Mouse (Mus musculus) CH12.LX (cell line): Measurements from ENCODE around the gene Camta1. TPM values are rescaled to one million over a fixed set of nuclear protein-coding genes. Genes with fewer than 3 reads are reported as not detected.

Source experiments
- DNase-seq: peaks from one replicate; pipeline ENCODE4 v3.0.0-alpha.2; 2013; ENCODE audit errors: extremely low read depth
- H3K27ac ChIP-seq: 2 replicates; pipeline ENCODE4 v1.5.1; 2012; ENCODE audit warnings: low read depth, mild to moderate bottlenecking, control low read depth, moderate library complexity; ENCODE audit not compliant: insufficient read depth
- H3K27me3 ChIP-seq: replicated peaks from 2 replicates; pipeline ENCODE3; 2012; ENCODE audit warnings: inconsistent platforms
- H3K36me3 ChIP-seq, 2 experiments: replicated peaks in 1 of 2; 2 replicates each; pipeline versions ENCODE3 to v1.6.1; 2012; ENCODE audit warnings: inconsistent platforms in 1 of 2, low read length in 1 of 2, mild to moderate bottlenecking in 1 of 2, mixed read lengths in 1 of 2, moderate library complexity in 1 of 2; ENCODE audit not compliant: control insufficient read depth in 1 of 2, insufficient read depth in 1 of 2
- H3K4me1 ChIP-seq, 2 experiments: 2 replicates each; pipeline ENCODE4 v1.6.1; 2012; ENCODE audit warnings: inconsistent platforms in 1 of 2, moderate library complexity in 1 of 2; ENCODE audit not compliant: insufficient read depth in 2 of 2, control insufficient read depth in 1 of 2
- H3K4me2 ChIP-seq: 2 replicates; pipeline ENCODE4 v1.6.1; 2012; ENCODE audit warnings: low read depth, mild to moderate bottlenecking, control low read depth; ENCODE audit not compliant: poor library complexity, insufficient read depth, severe bottlenecking
- H3K4me3 ChIP-seq, 3 experiments: fragments of 150-350 bp in 1 of 3; sonication (generic) in 1 of 3; replicated peaks in 1 of 3; 2 replicates each; pipeline versions ENCODE3 to v1.5.1; 2011 to 2012; ENCODE audit warnings: low read depth in 2 of 3, low read length in 2 of 3, mild to moderate bottlenecking in 2 of 3, moderate library complexity in 2 of 3, control low read depth in 1 of 3, improper control_type of control experiment in 1 of 3, inconsistent platforms in 1 of 3, mixed read lengths in 1 of 3; ENCODE audit not compliant: poor library complexity in 1 of 3
- H3K79me2 ChIP-seq: replicated peaks from 2 replicates; pipeline ENCODE4 v1.6.1; 2012; ENCODE audit warnings: mild to moderate bottlenecking, moderate library complexity; ENCODE audit not compliant: control insufficient read depth, poor library complexity, insufficient read depth, severe bottlenecking; ENCODE audit errors: extremely low read depth
- H3K9ac ChIP-seq: 2 replicates; pipeline ENCODE4 v1.6.1; 2012; ENCODE audit warnings: low read depth, mild to moderate bottlenecking, control low read depth, moderate library complexity; ENCODE audit not compliant: insufficient read depth
- H3K9me3 ChIP-seq: replicated peaks from 2 replicates; pipeline ENCODE3; 2012; ENCODE audit warnings: low read length, inconsistent platforms, mixed read lengths
- BHLHE40 ChIP-seq: IDR thresholded peaks from 2 replicates; pipeline ENCODE4 v1.6.1; 2011; ENCODE audit warnings: mild to moderate bottlenecking, low read depth, low read length, improper control_type of control experiment
- CHD1 ChIP-seq: IDR thresholded peaks from 2 replicates; pipeline ENCODE4 v1.6.1; 2012; ENCODE audit warnings: low read depth, low read length, improper control_type of control experiment, inconsistent platforms
- CTCF ChIP-seq, 2 experiments: IDR thresholded peaks in 1 of 2; conservative IDR thresholded peaks in 1 of 2; 2 replicates each; pipeline ENCODE4 v1.5.1; 2011 to 2012; ENCODE audit warnings: low read depth in 2 of 2, low read length in 2 of 2, improper control_type of control experiment in 1 of 2, inconsistent platforms in 1 of 2, mild to moderate bottlenecking in 1 of 2, moderate library complexity in 1 of 2
- E2F4 ChIP-seq: IDR thresholded peaks from 2 replicates; pipeline ENCODE4 v1.6.1; 2011; ENCODE audit warnings: low read depth, low read length, improper control_type of control experiment; ENCODE audit not compliant: insufficient replicate concordance
- ELF1 ChIP-seq: IDR thresholded peaks from 2 replicates; pipeline ENCODE4 v1.6.1; 2014; ENCODE audit warnings: low read depth, mild to moderate bottlenecking, inconsistent platforms, low read length, improper control_type of control experiment
- EP300 ChIP-seq: IDR thresholded peaks from 2 replicates; pipeline ENCODE4 v1.6.1; 2011; ENCODE audit warnings: low read length, improper control_type of control experiment
- ETS1 ChIP-seq: conservative IDR thresholded peaks from 2 replicates; pipeline ENCODE4 v1.6.1; 2012; ENCODE audit warnings: low read depth, mild to moderate bottlenecking, inconsistent platforms, low read length, improper control_type of control experiment, moderate library complexity
- GABPA ChIP-seq: IDR thresholded peaks from 2 replicates; pipeline ENCODE4 v1.6.1; 2012; ENCODE audit warnings: low read depth, low read length, improper control_type of control experiment, inconsistent platforms; ENCODE audit not compliant: insufficient replicate concordance
- IRF4 ChIP-seq: IDR thresholded peaks from 2 replicates; pipeline ENCODE4 v1.6.1; 2014; ENCODE audit warnings: low read depth, mild to moderate bottlenecking, inconsistent platforms, low read length, improper control_type of control experiment
- KAT2A ChIP-seq: IDR thresholded peaks from 2 replicates; pipeline ENCODE4 v1.6.1; 2012; ENCODE audit warnings: low read length, improper control_type of control experiment, inconsistent platforms; ENCODE audit not compliant: insufficient replicate concordance
- MAFK ChIP-seq: IDR thresholded peaks from 2 replicates; pipeline ENCODE4 v1.6.1; 2011; ENCODE audit warnings: low read length, improper control_type of control experiment; ENCODE audit not compliant: insufficient replicate concordance
- MAX ChIP-seq: IDR thresholded peaks from 2 replicates; pipeline ENCODE4 v1.6.1; 2011; ENCODE audit warnings: low read length, improper control_type of control experiment
- MAZ ChIP-seq: IDR thresholded peaks from 2 replicates; pipeline ENCODE4 v1.6.1; 2012; ENCODE audit warnings: low read depth, mild to moderate bottlenecking, inconsistent platforms, low read length, improper control_type of control experiment, moderate library complexity
- MEF2A ChIP-seq: IDR thresholded peaks from 2 replicates; pipeline ENCODE4 v1.6.1; 2014; ENCODE audit warnings: low read depth, mild to moderate bottlenecking, inconsistent platforms, low read length, improper control_type of control experiment, borderline replicate concordance
- MXI1 ChIP-seq: IDR thresholded peaks from 2 replicates; pipeline ENCODE4 v1.6.1; 2011; ENCODE audit warnings: mild to moderate bottlenecking, low read depth, low read length, improper control_type of control experiment
- MYC ChIP-seq: IDR thresholded peaks from 2 replicates; pipeline ENCODE4 v1.6.1; 2011; ENCODE audit warnings: low read depth, mild to moderate bottlenecking, improper control_type of control experiment, low read length
- NELFE ChIP-seq: IDR thresholded peaks from 2 replicates; pipeline ENCODE4 v1.6.1; 2011; ENCODE audit warnings: low read depth, low read length, improper control_type of control experiment
- NRF1 ChIP-seq: IDR thresholded peaks from 2 replicates; pipeline ENCODE4 v1.6.1; 2014; ENCODE audit warnings: low read depth, mild to moderate bottlenecking, inconsistent platforms, low read length, improper control_type of control experiment, moderate library complexity
- PAX5 ChIP-seq: IDR thresholded peaks from 2 replicates; pipeline ENCODE4 v1.6.1; 2012; ENCODE audit warnings: low read length, inconsistent platforms, mixed read lengths
- POLR2A ChIP-seq: IDR thresholded peaks from 2 replicates; pipeline ENCODE4 v1.6.1; 2011; ENCODE audit warnings: low read depth, mild to moderate bottlenecking, improper control_type of control experiment, low read length
- POLR2AphosphoS2 ChIP-seq: IDR thresholded peaks from 2 replicates; pipeline ENCODE4 v1.6.1; 2011; ENCODE audit warnings: low read depth, low read length, improper control_type of control experiment
- RCOR1 ChIP-seq: conservative IDR thresholded peaks from 2 replicates; pipeline ENCODE4 v1.6.1; 2012; ENCODE audit warnings: low read depth, mild to moderate bottlenecking, inconsistent platforms, low read length, improper control_type of control experiment
- SIN3A ChIP-seq: IDR thresholded peaks from 2 replicates; pipeline ENCODE4 v1.6.1; 2012; ENCODE audit warnings: low read length, improper control_type of control experiment, inconsistent platforms
- TBP ChIP-seq: conservative IDR thresholded peaks from 2 replicates; pipeline ENCODE4 v1.6.1; 2011; ENCODE audit warnings: low read depth, low read length, improper control_type of control experiment
- TCF12 ChIP-seq: IDR thresholded peaks from 2 replicates; pipeline ENCODE4 v1.6.1; 2014; ENCODE audit warnings: low read depth, mild to moderate bottlenecking, inconsistent platforms, low read length, improper control_type of control experiment
- USF1 ChIP-seq: IDR thresholded peaks from 2 replicates; pipeline ENCODE4 v1.6.1; 2014; ENCODE audit warnings: low read depth, mild to moderate bottlenecking, inconsistent platforms, low read length, improper control_type of control experiment
- ZC3H11A ChIP-seq: IDR thresholded peaks from 2 replicates; pipeline ENCODE4 v1.6.1; 2012; ENCODE audit warnings: low read depth, mild to moderate bottlenecking, inconsistent platforms, low read length, improper control_type of control experiment
- ZKSCAN1 ChIP-seq: IDR thresholded peaks from 2 replicates; pipeline ENCODE4 v1.6.1; 2012; ENCODE audit warnings: low read depth, inconsistent platforms, low read length, improper control_type of control experiment, borderline replicate concordance
- ZMIZ1 ChIP-seq: IDR thresholded peaks from 2 replicates; pipeline ENCODE4 v1.6.1; 2012; ENCODE audit warnings: low read depth, mild to moderate bottlenecking, inconsistent platforms, low read length, improper control_type of control experiment
- ZNF384 ChIP-seq: IDR thresholded peaks from 2 replicates; pipeline ENCODE4 v1.6.1; 2012; ENCODE audit warnings: low read depth, low read length, improper control_type of control experiment, inconsistent platforms
- dilution Hi-C: fragments of 300-500 bp; cut with MboI; formaldehyde crosslinking; loops from 2 replicates; pipeline ENCODE4 v1.14.3; 2020; ENCODE audit warnings: low sequenced_read_pairs; ENCODE audit not compliant: extremely low pct_unique_long_range_greater_than_20kb, extremely low pct_ligation_motif_present
- in situ Hi-C: fragments of 300-500 bp; cut with MboI; formaldehyde crosslinking; loops from 3 replicates; pipeline ENCODE4 v1.14.3; 2019; ENCODE audit warnings: low sequenced_read_pairs, low pct_ligation_motif_present, low pct_unique_long_range_greater_than_20kb, mixed read lengths
- polyA plus RNA-seq: library from polyadenylated mRNA; unstranded; fragments of >175 nt; gene quantifications from 2 replicates; pipeline ENCODE4 v1.2.1, GENCODE M21; 2012; ENCODE audit warnings: low read depth; ENCODE audit not compliant: insufficient read length
- total RNA-seq, 2 experiments: library from RNA; depleted of rRNA; stranded (reverse); fragments of 300-350 nt in 1 of 2; fragments of >200 nt in 1 of 2; gene quantifications; 2 replicates each; pipeline ENCODE4 v1.2.3; 2012 to 2014

Gene Camta1
- total and polyA plus RNA-seq, 3 experiments = 9.9 to 32.5 (median 15.3) TPM

GRCm38 (mm10) chr4:151454065-151454464 lies 407.6 kb downstream of the Camta1 start:
- Histone ChIP-seq H3K36me3 (no peaks in the 10 kb centered on the region), H3K4me2 (no peak overlapping the region), H3K27me3 (no peaks in the 10 kb centered on the region), H3K4me1 (no peaks in the 10 kb centered on the region), H3K79me2 (no peaks in the 10 kb centered on the region), H3K9me3 (peaks cover 89% of the 10 kb centered on the region), H3K4me3 (no peak overlapping the region), H3K27ac (no peak overlapping the region), H3K9ac (no peak overlapping the region)
- TF ChIP-seq ZNF384 (no peak), MAFK (no peak), NELFE (no peak), ELF1 (no peak), NRF1 (no peak), ZC3H11A (no peak), IRF4 (no peak), MYC (no peak), ZKSCAN1 (no peak), BHLHE40 (no peak), CHD1 (no peak), ETS1 (no peak), PAX5 (no peak), TCF12 (no peak), MAX (no peak), TBP (no peak), POLR2AphosphoS2 (no peak), RCOR1 (no peak), GABPA (no peak), SIN3A (no peak)
- dilution Hi-C loops = no loop called here
- DNase-seq = no peak
- in situ Hi-C loops = no loop called here

GRCm38 (mm10) chr4:151451885-151452284 lies 409.8 kb downstream of the Camta1 start:
- Histone ChIP-seq H3K27me3 (no peaks in the 10 kb centered on the region), H3K36me3 (no peaks in the 10 kb centered on the region), H3K9me3 (peaks cover 95% of the 10 kb centered on the region), H3K27ac (no peak overlapping the region), H3K9ac (no peak overlapping the region), H3K4me2 (no peak overlapping the region), H3K4me1 (no peaks in the 10 kb centered on the region), H3K4me3 (no peak overlapping the region), H3K79me2 (no peaks in the 10 kb centered on the region)
- in situ Hi-C loops (no loop called here), dilution Hi-C loops (no loop called here)
- TF ChIP-seq EP300 (no peak), RCOR1 (no peak), USF1 (no peak), TCF12 (no peak), MEF2A (no peak), TBP (no peak), CHD1 (no peak), GABPA (no peak), POLR2A (no peak), MXI1 (no peak), BHLHE40 (no peak), CTCF (conservative IDR thresholded peaks at IDR 0.05 in 1 of 2, IDR thresholded peaks at IDR 0.05 in 1 of 2; ENCODE audit: low read depth in 2 of 2, low read length in 2 of 2) (no peak), ZMIZ1 (no peak), E2F4 (no peak), ETS1 (no peak), KAT2A (no peak), MAFK (no peak), MAZ (no peak), POLR2AphosphoS2 (no peak)
- DNase-seq = no peak
